ENCODE assay signal across 21 mouse cellular contexts in genomic region chr5:133130316-133130715, GRCm38 (mm10).
A peak's percentile ranks its signal among the peaks of the same experiment; 100 is the strongest.
DNase-seq lines count a peak whose midpoint lies in the region; ATAC-seq lines count a peak whose summit lies in the region.
"Had no signal": no experiment of that assay in that cellular context is flagged by ENCODE, and none has a peak within 500 bp of the region (broad histone marks: within the 10 kb centered on the region; RNA-seq: fewer than 3 reads in every experiment).

No protein-coding gene starts in this region.

- no peak overlapping the region for H3K4me3 ChIP-seq in forebrain, embryonic 14.5 days (ENCODE audit: low read depth, low read length)
- no peak overlapping the region for H3K4me3 ChIP-seq in forebrain, embryonic 10.5 days
- H3K4me3 ChIP-seq: embryonic facial prominence, embryonic 12.5 days; embryonic facial prominence, embryonic 15.5 days; heart, adult 2 months; heart, embryonic 10.5 days; heart, embryonic 13.5 days; hindbrain, embryonic 12.5 days; hindbrain, embryonic 15.5 days had no signal

- peak; percentile 39 for DNase-seq in forebrain, embryonic 14.5 days (ENCODE audit: low spot score)
- DNase-seq in forebrain, embryonic 10.5 days (ENCODE audit: extremely low spot score, low spot score), result no peak
- peak; percentile 7 for DNase-seq in left cerebral cortex, postnatal 4 days
- DNase-seq in left cerebral cortex, adult 18-20 months (ENCODE audit: low spot score in 2 of 2), result no peak
- peak; percentile 86 for DNase-seq in fat pad, adult 2 months (ENCODE audit: extremely low read depth, low read depth, low spot score)
- DNase-seq in spleen, postnatal 36 days (ENCODE audit: low spot score in 2 of 2), result no peak
- DNase-seq: adrenal gland, adult 2 months; adrenal gland, postnatal 14 days; cerebellum, adult 18-20 months; cerebellum, adult 9-11 months; gastrocnemius, postnatal 14 days; heart, adult 2 months; kidney, adult 2 months had no signal

- H3K27ac ChIP-seq in forebrain, embryonic 14.5 days (ENCODE audit: low read depth, low read length), result peak overlapping the region; percentile 44; the same call in 1 of the 2 replicates
- no peak overlapping the region for H3K27ac ChIP-seq in forebrain, embryonic 10.5 days
- H3K27ac ChIP-seq: embryonic facial prominence, embryonic 12.5 days; embryonic facial prominence, embryonic 15.5 days; heart, adult 2 months; heart, embryonic 10.5 days; heart, embryonic 13.5 days; hindbrain, embryonic 12.5 days; hindbrain, embryonic 15.5 days had no signal

- H3K4me2 ChIP-seq in forebrain, embryonic 14.5 days (ENCODE audit: low read length), result no peak overlapping the region
- H3K4me2 ChIP-seq: embryonic facial prominence, embryonic 12.5 days; embryonic facial prominence, embryonic 15.5 days; heart, embryonic 13.5 days; hindbrain, embryonic 12.5 days; hindbrain, embryonic 15.5 days had no signal

- ATAC-seq in forebrain, embryonic 14.5 days, result no peak
- ATAC-seq: CD4-positive, CD25-positive, alpha-beta regulatory T cell, adult 4 months; intestine, postnatal 0 days had no signal

- WGBS in forebrain, embryonic 14.5 days, result 67% methylated on average over 6 of the region's 6 CpGs
- WGBS in forebrain, embryonic 10.5 days, result 84% methylated on average over 6 of the region's 6 CpGs

- H3K27me3 ChIP-seq in forebrain, embryonic 14.5 days (replicated peaks; ENCODE audit: control insufficient read depth, insufficient read depth, low read length), result no peaks in the 10 kb centered on the region
- H3K27me3 ChIP-seq in forebrain, embryonic 10.5 days (ENCODE audit: poor library complexity, severe bottlenecking), result no peaks in the 10 kb centered on the region
- H3K27me3 ChIP-seq: embryonic facial prominence, embryonic 12.5 days; embryonic facial prominence, embryonic 15.5 days; hindbrain, embryonic 12.5 days; hindbrain, embryonic 15.5 days had no signal

- intact Hi-C loops in left cerebral cortex, postnatal 4 days (cut with DNase I), result no loop called here

- H3K36me3 ChIP-seq in forebrain, embryonic 14.5 days (ENCODE audit: control insufficient read depth, insufficient read depth, low read length), result no peaks in the 10 kb centered on the region
- no peaks in the 10 kb centered on the region for H3K36me3 ChIP-seq in forebrain, embryonic 10.5 days (replicated peaks)
- H3K36me3 ChIP-seq: embryonic facial prominence, embryonic 12.5 days; embryonic facial prominence, embryonic 15.5 days; heart, embryonic 10.5 days; heart, embryonic 13.5 days; hindbrain, embryonic 12.5 days; hindbrain, embryonic 15.5 days had no signal

- no peak overlapping the region for H3K9ac ChIP-seq in forebrain, embryonic 14.5 days (ENCODE audit: low read length)
- H3K9ac ChIP-seq: embryonic facial prominence, embryonic 12.5 days; embryonic facial prominence, embryonic 15.5 days; heart, embryonic 13.5 days; hindbrain, embryonic 12.5 days; hindbrain, embryonic 15.5 days had no signal

- H3K9me3 ChIP-seq in forebrain, embryonic 14.5 days (replicated peaks; ENCODE audit: control insufficient read depth, low read length), result no peaks in the 10 kb centered on the region
- H3K9me3 ChIP-seq in forebrain, embryonic 10.5 days, result no peaks in the 10 kb centered on the region
- H3K9me3 ChIP-seq: embryonic facial prominence, embryonic 15.5 days; heart, embryonic 10.5 days; hindbrain, embryonic 12.5 days; hindbrain, embryonic 15.5 days had no signal

- H3K4me1 ChIP-seq in forebrain, embryonic 14.5 days (ENCODE audit: control insufficient read depth, insufficient read depth, low read length), result peaks cover 2% of the 10 kb centered on the region; the same call in 1 of the 2 replicates
- H3K4me1 ChIP-seq in forebrain, embryonic 10.5 days, result peaks cover 7% of the 10 kb centered on the region; the same call in 1 of the 2 replicates
- H3K4me1 ChIP-seq: embryonic facial prominence, embryonic 12.5 days; embryonic facial prominence, embryonic 15.5 days; heart, embryonic 10.5 days; heart, embryonic 13.5 days; hindbrain, embryonic 12.5 days; hindbrain, embryonic 15.5 days had no signal

Comparison
In these comparisons a context has a peak if more than half of its experiments do, and no peak if none do; other contexts are left out.
1. DNase-seq: peak in forebrain, embryonic 14.5 days (single experiment), left cerebral cortex, postnatal 4 days (single experiment) and fat pad, adult 2 months (single experiment); none in forebrain, embryonic 10.5 days (single experiment), left cerebral cortex, adult 18-20 months (0 of 2) and spleen, postnatal 36 days (0 of 2).